Mouse (Mus musculus) kidney, adult 2 months (tissue): ENCODE results near the gene Ripor3.

Experiments used
- CTCF ChIP-seq: fragments of 200-500 bp; conservative IDR thresholded peaks from 2 replicates; pipeline ENCODE4 v1.5.1; 2011; ENCODE audit warnings: low read depth, mild to moderate bottlenecking, control low read depth, low read length, moderate library complexity, mixed read lengths; ENCODE audit not compliant: insufficient read depth, insufficient read length
- POLR2A ChIP-seq: fragments of 200-500 bp; IDR thresholded peaks from one replicate; pipeline ENCODE4 v1.6.1; 2011; ENCODE audit warnings: low read depth, low read length, control low read depth

DNA sequence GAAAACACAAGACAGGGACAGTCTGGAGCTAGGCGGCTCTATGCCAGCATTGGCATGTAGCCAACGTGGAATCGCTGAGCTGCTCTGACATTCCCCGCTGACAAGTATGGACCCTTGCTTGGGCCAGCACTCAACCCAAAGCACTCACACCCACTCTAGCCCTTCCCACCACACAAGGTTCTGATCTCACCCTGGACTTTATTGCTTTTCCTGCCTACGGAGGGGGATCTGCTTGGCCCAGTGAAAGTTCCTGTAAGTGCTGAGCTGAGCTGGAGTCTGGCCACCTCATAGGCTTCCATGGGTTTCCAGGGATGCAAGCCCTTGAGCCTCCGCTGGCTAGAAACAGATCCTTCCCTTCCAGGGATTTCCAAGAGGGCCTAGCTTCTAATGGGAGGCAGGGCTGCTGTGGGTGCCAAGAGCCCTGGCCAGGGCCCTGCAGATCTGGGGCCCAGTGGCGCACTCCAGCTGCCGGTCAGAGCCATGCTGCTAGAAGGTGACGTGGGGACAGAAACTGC, 8.8 kb upstream of the Ripor3 start:
- no peak for TF ChIP-seq POLR2A
- TF ChIP-seq CTCF: no peak
